Mouse (Mus musculus): Measurements from ENCODE around the gene Ppm1n.

Gene Ppm1n

GRCm38 (mm10) chr7:19307739-19308453 lies 28.0 kb upstream of the Ppm1n start:
- no peak for DNase-seq (ENCODE audit: extremely low read depth, low read depth, low spot score)

GRCm38 (mm10) chr7:19306819-19307738 lies 27.2 kb upstream of the Ppm1n start:
- DNase-seq (ENCODE audit: extremely low read depth, low read depth, low spot score): no peak

DNA sequence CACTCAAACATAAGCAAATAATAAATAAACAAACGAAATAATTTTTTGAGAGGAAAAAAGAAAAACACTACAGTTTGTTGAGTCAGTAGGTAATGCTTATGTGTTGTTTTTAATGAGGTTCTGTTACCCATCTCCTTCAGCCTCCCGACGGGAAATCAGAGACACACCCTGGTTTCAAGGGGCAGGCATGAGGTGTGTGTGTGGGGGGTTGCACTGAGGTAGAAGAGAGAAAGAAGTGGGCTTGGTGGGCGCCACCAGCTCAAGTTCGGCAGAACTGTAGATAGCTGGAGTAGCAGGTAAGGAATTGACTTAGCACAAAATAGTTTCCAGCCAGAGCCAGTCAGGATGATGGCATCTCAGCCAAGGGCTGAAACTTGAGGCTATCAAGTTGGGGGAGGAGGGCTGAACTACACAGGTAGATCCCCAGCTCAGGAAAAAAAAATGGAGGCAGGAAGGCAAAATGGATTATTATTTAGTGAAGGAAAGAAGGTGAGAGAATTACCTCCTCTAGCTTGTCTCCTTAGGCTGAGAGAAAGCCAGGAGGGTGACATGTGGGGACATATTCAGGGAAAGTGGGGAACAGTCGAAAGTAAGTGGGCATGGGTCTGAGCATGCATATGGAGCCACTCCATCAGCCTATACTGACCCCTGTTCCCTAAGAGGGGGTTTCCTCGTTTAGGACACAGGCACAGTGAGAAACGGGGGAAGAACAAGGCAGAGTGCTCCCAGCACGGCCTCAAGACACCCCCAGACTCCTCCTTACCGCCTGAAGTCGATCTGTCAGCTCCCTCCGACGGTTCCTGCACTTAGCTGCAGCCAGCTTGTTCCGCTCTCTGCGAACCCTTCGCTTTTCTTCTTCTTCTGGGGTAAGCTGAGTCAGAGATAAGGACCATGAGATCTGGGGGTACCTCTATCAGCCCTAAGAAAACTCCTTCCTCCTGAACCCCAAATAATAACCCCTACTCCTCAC lies 26.2 kb upstream of the Ppm1n start:
- DNase-seq (ENCODE audit: extremely low read depth, low read depth, low spot score): no peak

GRCm38 (mm10) chr7:19305413-19305735 lies 25.5 kb upstream of the Ppm1n start:
- DNase-seq (ENCODE audit: extremely low read depth, low read depth, low spot score): no peak

GRCm38 (mm10) chr7:19304501-19305412 lies 24.9 kb upstream of the Ppm1n start:
- DNase-seq (ENCODE audit: extremely low read depth, low read depth, low spot score): no peak

- no peak for DNase-seq (ENCODE audit: extremely low read depth, low read depth, low spot score)
Observed at GRCm38 (mm10) chr7:19303770-19304169, 23.9 kb upstream of the Ppm1n start.

DNA sequence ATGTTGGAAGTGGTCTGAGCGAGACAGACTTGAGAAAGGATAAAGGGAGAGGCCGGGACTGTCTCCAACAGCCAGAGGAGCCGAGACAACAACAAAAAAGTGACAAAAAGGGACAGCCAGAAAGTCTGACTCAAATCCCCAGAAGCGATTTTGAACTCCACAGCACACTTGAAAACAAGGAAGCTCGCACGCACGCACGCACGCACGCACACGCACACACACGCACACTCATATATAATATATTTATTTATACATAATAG lies 23.1 kb upstream of the Ppm1n start:
- DNase-seq (ENCODE audit: extremely low read depth, low read depth, low spot score): no peak

- no peak for DNase-seq (ENCODE audit: extremely low read depth, low read depth, low spot score)
Observed at GRCm38 (mm10) chr7:19302264-19303045, 22.6 kb upstream of the Ppm1n start.

DNA sequence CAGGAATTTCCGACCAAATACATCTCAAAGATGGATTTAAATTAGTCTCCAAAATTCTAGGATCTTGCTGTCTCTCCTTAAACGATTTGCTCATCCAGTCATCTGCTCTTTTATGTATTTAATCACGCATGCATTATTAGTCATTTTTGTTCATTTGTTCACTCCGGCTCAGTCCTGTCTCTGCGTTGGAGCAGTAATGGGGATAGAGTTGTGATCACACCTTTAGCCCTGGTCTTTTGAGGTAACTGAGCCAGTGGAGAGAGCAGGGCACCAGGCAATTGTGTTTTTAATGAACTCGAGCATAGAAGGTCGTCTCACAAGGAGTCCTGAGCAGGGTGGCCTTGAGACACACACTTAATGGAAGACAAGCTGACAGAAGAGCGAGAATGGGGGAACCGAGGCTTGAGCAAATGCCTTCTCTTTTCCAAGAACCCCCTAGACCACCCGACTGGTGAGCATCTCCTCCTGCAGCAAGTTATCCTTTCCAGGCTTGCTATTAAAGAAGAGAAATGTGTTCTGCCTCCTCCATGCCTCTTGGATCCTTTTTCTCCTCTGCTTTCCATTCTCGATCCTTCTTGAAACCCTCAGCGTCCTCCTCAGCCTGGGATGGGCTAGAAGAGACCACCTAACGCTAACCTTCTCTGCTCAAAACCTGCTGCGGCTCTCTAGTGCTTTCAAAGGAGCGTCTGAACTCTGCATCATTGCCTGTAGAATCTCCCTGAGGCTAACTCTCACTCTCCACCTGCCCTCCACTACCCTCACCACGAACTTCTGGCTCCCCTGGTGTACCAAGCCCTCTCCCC lies 21.8 kb upstream of the Ppm1n start:
- DNase-seq (ENCODE audit: extremely low read depth, low read depth, low spot score): no peak

- DNase-seq (ENCODE audit: extremely low read depth, low read depth, low spot score): no peak
Observed at GRCm38 (mm10) chr7:19300501-19301421, 20.9 kb upstream of the Ppm1n start.

DNA sequence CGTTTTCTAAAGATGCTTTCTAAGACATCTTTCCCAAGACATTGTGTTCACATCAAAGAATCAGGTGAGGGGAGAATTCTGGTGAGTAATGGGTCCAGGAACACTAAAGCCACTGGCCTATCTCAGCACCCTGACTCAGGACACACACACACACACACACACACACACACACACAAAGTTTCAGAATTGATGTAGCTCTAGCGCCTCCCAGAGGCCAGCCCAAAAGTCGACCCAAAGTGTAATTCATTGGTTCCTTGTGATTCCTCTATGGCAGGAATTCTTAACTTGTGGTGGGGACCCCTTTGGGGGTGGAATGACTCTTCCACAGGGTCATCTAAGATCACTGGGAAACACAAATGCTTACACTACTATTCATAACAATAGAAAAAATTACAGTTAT lies 19.3 kb upstream of the Ppm1n start:
- DNase-seq (ENCODE audit: extremely low read depth, low read depth, low spot score): no peak

GRCm38 (mm10) chr7:19297794-19298193 lies 17.9 kb upstream of the Ppm1n start:
- DNase-seq (ENCODE audit: extremely low read depth, low read depth, low spot score): no peak

GRCm38 (mm10) chr7:19297034-19297433 lies 17.2 kb upstream of the Ppm1n start:
- no peak for DNase-seq (ENCODE audit: extremely low read depth, low read depth, low spot score)

DNA sequence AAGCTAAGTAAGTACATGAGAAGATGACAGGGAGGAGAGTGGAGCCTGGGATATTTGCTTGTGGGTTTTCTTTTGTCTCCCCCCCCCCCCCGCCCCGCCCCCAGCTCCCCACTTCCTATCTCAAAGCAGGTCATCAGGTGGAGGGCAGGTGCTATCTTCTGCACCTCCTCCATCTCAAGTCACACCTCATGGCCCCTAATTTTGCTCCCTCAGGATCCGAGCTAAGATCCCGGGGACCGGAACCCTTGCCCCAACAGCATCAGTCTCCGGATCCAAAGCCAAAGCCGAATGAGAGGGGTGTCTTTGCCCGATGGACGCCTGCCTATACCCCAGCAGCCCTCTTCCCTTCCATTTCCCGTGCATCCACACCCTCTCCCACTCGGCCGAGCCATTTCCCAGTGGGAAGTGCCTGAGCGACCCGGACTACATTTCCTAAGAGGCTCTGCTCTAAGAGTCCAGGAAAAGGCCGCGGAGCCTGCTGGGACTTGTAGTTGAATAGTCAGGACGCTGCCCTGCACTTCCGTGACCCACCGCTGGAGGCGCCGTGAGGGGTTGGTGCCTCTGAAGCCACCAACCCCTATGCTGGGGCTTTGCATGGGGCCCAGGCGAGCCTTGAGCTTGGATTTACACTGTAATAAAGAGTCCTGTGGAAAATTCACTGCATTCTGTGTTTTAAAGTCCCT lies 15.8 kb upstream of the Ppm1n start:
- no peak for DNase-seq (ENCODE audit: extremely low read depth, low read depth, low spot score)

DNA sequence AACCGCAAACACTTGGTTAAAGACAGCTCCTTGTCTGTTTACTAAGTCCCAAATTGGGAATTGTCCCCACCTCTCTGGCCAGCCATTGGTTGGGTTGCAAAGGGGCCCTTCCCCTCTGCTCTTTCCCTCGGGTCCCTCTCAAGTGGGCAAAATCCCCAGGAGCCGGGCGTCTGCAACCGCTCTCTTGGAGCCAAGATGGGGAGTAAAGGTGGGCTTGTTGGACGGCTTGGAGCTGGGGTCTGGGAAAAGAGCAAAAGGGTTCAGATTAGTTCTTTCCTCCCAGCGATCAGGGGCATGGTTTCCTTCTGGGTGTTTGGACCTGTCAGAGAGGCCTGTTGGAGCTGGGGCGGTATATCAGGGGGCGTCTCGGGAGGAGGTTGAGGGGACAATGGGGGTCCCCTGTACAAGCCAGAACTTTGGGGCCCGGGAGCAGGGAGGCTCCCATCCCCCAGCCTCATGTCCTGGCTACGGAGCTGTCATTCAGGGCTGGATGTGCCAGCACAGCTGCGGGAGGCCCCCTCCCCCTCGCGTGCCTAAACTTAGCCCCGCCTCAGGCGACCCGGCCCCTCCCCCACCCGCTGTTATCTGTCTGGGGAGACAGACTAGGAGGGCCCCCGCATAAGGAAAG lies 11.2 kb upstream of the Ppm1n start:
- no peak for DNase-seq (ENCODE audit: extremely low read depth, low read depth, low spot score)

DNA sequence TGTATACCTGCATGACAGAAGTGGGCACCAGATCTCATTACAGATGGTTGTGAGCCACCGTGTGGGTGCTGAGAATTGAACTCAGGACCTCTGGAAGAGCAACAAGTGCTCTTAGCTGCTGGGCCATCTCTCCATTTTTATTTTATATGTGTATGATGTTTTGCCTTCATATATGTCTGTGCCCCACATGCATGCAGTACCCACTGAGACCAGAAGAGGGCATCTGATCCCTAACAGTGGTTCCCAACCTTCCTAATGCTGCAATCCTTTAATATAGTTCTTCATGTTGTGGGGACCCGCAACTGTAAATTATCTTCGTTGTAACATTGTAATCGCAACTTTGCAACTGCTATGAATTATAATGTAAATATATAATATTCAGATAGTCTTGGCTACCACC lies 4.9 kb upstream of the Ppm1n start:
- DNase-seq (ENCODE audit: extremely low read depth, low read depth, low spot score): no peak

DNA sequence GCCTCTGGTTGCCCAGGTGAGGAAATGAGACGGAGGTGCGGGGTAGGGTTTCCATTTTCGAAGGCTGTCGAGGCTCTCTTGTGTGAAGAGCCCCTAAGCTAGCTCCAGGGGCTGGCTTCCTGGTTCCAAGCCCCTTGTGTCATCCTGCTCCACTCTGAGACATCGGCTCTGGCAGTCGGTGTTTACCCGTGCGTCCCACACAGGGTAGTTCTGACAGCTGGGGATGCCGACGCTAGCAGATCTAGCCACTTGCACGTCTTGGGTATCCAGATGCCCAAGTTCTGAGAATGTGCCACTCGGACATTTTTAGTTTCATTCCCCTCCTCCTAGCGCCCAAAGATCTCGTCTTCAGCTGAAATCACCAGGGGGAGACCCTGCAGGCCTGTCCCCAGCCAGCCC lies 3.5 kb upstream of the Ppm1n start:
- no peak for DNase-seq (ENCODE audit: extremely low read depth, low read depth, low spot score)
